Mouse (Mus musculus) retina, postnatal 1 day (tissue): ENCODE data around the gene Ubxn6.
"Not testable (repeated sequence)": the region's sequence is repeated elsewhere in the genome, so short reads cannot be mapped to it uniquely, and the experiment has no call there.

Source experiments
- DNase-seq: peaks from one replicate; pipeline ENCODE4 v3.0.0-alpha.2; 2012

Gene Ubxn6

GRCm38 (mm10) chr17:56098711-56099572 is 24.1 kb upstream of the Ubxn6 start:
- DNase-seq = no peak

- DNase-seq = no peak
Observed at GRCm38 (mm10) chr17:56098180-56098579, 23.4 kb upstream of the Ubxn6 start.

- DNase-seq = no peak
Observed at GRCm38 (mm10) chr17:56096883-56097282, 22.1 kb upstream of the Ubxn6 start.

- no peak for DNase-seq
Observed at GRCm38 (mm10) chr17:56092794-56093193, 18.0 kb upstream of the Ubxn6 start.

GRCm38 (mm10) chr17:56092312-56092711 is 17.5 kb upstream of the Ubxn6 start:
- DNase-seq = no peak

- peak; percentile 92 for DNase-seq
Observed at GRCm38 (mm10) chr17:56080781-56081585, 6.2 kb upstream of the Ubxn6 start.

- no peak for DNase-seq
Observed at GRCm38 (mm10) chr17:56079921-56080320, 5.1 kb upstream of the Ubxn6 start.

- DNase-seq = peak; percentile 100
Observed at GRCm38 (mm10) chr17:56078880-56079795, 4.3 kb upstream of the Ubxn6 start, which contains the start of gene Hdgfl2. Gene Hdgfl2 (plus strand): TSS chr17:56079634.

- DNase-seq = peak; percentile 10
Observed at GRCm38 (mm10) chr17:56078361-56078760, 3.5 kb upstream of the Ubxn6 start.

- no peak for DNase-seq
Observed at GRCm38 (mm10) chr17:56077523-56077922, 2.7 kb upstream of the Ubxn6 start.

- peak; percentile 89 for DNase-seq
Observed at GRCm38 (mm10) chr17:56074097-56074826, 566 bp downstream of the Ubxn6 start.

GRCm38 (mm10) chr17:56072243-56072642 is 2.6 kb downstream of the Ubxn6 start:
- no peak for DNase-seq

GRCm38 (mm10) chr17:56071126-56071525 is 3.7 kb downstream of the Ubxn6 start:
- DNase-seq = no peak

- no peak for DNase-seq
Observed at GRCm38 (mm10) chr17:56069066-56069465, 5.8 kb downstream of the Ubxn6 start.

- no peak for DNase-seq
Observed at GRCm38 (mm10) chr17:56066451-56066850, 8.4 kb downstream of the Ubxn6 start.

GRCm38 (mm10) chr17:56065715-56066114 is 9.1 kb downstream of the Ubxn6 start:
- not testable (repeated sequence) for DNase-seq

- no peak for DNase-seq
Observed at GRCm38 (mm10) chr17:56062081-56062480, 12.7 kb downstream of the Ubxn6 start.

GRCm38 (mm10) chr17:56057381-56058120 is 17.3 kb downstream of the Ubxn6 start:
- DNase-seq = no peak

- no peak for DNase-seq
Observed at GRCm38 (mm10) chr17:56055945-56056678, 18.7 kb downstream of the Ubxn6 start.

GRCm38 (mm10) chr17:56054938-56055337 is 19.9 kb downstream of the Ubxn6 start:
- DNase-seq = no peak
